Mouse (Mus musculus): Measurements from ENCODE around the gene Leng8. TPM values are rescaled to one million over a fixed set of nuclear protein-coding genes. Genes with fewer than 3 reads are reported as not detected.
A peak's percentile ranks its signal among the peaks of the same experiment; 100 is the strongest.

The Leng8 gene
- polyA plus RNA-seq, 1 experiment = 225 TPM

DNA sequence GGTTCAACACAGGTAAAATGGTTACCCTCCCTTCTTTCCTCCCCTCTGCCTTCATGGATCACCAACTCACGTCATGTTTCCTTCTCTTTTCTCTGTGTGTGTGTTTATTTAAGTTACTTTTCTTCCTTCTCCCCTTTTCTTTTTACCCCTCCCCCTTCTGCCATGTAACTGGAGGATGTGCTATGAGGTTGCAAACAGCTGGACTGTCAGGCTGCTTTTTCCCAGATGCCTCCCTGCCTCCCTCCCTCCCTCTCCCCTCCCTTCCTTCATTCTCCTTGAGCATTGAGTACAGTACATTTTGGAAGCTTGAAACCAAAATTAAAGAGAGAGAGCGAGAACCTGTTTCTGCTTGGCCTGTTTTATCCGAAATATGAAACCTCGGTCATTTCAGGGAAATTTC is 11.0 kb downstream of the Leng8 start:
- 60% methylated on average over 4 of the region's 4 CpGs for WGBS
- Histone ChIP-seq H3K4me1 (ENCODE audit: control insufficient read depth, insufficient read depth, low read length) (peaks cover 9% of the 10 kb centered on the region; the same call in 1 of the 2 replicates), H3K27ac (ENCODE audit: insufficient read depth, low read depth, low read length) (no peak overlapping the region), H3K4me3 (ENCODE audit: insufficient read depth, low read depth, low read length) (no peak overlapping the region), H3K36me3 (ENCODE audit: control insufficient read depth, insufficient read depth, low read length) (no peaks in the 10 kb centered on the region), H3K27me3 (replicated peaks; ENCODE audit: control insufficient read depth, insufficient read depth, low read length) (no peaks in the 10 kb centered on the region)
- no peak for DNase-seq
- TF ChIP-seq POLR2A (IDR thresholded peaks at IDR 0.05; ENCODE audit: low read depth, low read length) (no peak), CTCF (conservative IDR thresholded peaks at IDR 0.05; ENCODE audit: insufficient read depth, insufficient read length, low read depth, low read length) (no peak)

DNA sequence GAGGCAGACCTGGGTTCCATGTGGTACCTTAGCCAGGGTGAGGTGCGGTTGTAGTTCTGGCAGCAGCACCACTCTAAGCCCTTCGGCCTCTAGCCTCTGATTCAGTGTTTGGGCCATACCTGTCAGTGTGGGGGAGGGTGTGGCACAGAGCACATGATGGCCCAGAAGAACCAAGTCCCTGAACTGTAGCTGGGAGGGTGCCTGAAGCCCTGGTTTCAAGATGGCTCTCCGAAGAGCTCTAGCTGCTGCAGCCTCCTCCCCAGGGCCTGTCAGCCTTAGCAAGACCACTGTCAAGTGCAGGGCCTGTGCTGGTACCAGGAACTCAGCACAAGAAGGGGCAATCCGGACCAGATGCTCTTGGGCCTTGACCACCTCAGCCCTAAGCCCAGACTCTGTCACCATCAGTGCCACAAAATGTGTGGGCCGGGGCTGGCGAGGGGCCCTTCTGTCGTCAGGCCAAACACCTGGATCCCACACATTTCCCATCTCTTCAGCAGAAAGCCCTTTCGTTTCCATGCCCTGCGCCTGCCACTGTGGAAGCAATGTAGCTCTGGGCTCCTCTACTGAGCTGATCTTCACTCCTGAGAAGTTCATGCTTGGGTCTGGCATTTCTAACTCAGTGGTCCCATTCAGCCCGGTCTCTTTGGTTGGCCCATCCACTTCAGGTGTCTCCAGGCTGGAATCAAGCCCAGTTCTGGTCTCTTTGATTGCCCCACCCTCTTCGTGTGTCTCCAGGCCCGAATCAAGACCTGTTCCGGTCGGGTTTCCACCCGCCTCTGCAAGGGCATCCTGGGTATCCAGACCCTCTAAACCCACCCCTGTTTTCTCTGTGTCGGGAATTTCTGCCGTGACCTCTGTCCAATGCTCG is 11.7 kb downstream of the Leng8 start:
- WGBS = 22% methylated on average over 18 of the region's 18 CpGs
- no peaks in the 10 kb centered on the region for H3K36me3 ChIP-seq (ENCODE audit: control insufficient read depth, insufficient read depth, low read length)
- peak overlapping the region; percentile 64 for H3K4me3 ChIP-seq (ENCODE audit: insufficient read depth, low read depth, low read length)
- no peaks in the 10 kb centered on the region for H3K27me3 ChIP-seq (replicated peaks; ENCODE audit: control insufficient read depth, insufficient read depth, low read length)
- no peak for DNase-seq
- H3K27ac ChIP-seq (ENCODE audit: insufficient read depth, low read depth, low read length) = peak overlapping the region; percentile 98
- peaks cover 9% of the 10 kb centered on the region; the same call in 1 of the 2 replicates for H3K4me1 ChIP-seq (ENCODE audit: control insufficient read depth, insufficient read depth, low read length)
- TF ChIP-seq CTCF (conservative IDR thresholded peaks at IDR 0.05; ENCODE audit: insufficient read depth, insufficient read length, low read depth, low read length) (no peak), POLR2A (IDR thresholded peaks at IDR 0.05; ENCODE audit: low read depth, low read length) (peak; percentile 16)

DNA sequence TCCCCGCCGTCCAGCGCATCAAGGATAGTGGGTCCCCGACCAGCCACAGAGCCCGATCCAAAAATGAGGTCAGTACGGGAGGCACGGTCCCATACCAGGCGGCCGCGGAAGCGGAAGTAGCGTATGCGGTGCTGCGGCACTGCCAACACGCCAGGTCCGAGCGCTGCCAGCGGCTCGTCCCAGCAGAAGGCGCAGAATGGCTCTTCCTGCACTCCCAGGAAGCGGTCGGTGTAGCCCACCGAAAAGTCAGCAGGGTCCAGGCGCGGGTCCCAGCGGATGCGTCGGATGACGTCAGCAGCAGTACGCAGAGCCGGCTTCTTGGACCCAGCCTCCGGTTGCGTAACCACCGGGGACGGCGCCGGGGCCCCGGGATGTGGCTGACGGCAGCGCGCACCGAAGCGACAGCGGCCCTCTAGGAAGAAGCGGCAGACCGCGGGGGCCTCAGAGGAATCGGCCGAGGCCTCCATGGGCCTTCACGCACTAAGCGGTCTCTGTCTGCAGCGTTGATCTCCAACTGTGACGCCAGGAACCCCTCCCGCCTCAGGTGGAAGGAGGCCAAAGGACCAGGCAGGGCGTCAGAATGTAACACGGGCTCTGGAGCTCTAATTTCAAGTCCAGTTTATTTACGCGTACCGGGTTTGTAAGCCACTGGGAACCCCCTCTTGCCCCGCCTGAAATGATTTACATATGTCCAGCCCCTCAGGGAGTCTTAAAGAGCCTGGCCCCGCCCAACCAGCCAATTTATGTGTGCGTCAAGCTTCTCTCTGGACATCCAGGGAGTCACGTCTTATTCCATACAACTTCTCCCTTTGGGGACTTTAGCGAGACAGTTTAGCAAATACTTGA is 12.6 kb downstream of the Leng8 start:
- WGBS = under 1% methylated on average over 64 of the region's 64 CpGs

DNA sequence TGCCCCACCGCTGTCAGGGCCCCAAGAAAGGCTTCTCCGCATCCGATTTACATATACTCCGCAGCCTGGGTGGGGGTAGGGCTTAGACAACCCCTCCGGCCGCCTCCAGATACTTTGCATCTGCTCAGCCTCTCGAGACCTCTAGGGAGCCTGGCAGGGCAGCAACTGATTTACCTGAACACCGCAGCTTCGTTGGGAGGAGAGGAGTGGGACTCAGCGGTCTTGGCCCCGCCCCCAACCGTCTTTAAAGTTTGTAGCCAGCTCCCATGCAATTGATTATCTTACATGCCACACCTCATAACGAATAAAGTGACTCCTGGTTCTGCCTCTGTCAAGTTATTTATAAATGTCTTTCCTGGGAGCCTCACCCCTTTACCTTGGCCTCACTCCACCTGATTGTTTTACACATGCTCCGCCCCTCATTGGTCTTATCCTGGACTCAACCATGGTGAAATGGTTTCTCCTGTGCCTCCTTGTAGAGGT is 13.3 kb downstream of the Leng8 start, which contains the start of gene Leng9:
Gene Leng9, minus strand, starts transcription at position 316 of the 483 bp plus-strand sequence.
- H3K4me3 ChIP-seq (ENCODE audit: insufficient read depth, low read depth, low read length) = peak within 1 kb of the TSS; percentile 64
- H3K36me3 ChIP-seq (ENCODE audit: control insufficient read depth, insufficient read depth, low read length) = no peaks in the 10 kb centered on the region
- 3% methylated on average over 14 of the region's 14 CpGs for WGBS
- no peaks in the 10 kb centered on the region for H3K27me3 ChIP-seq (replicated peaks; ENCODE audit: control insufficient read depth, insufficient read depth, low read length)
- DNase-seq = peak; percentile 60
- peak within 1 kb of the TSS; percentile 98 for H3K27ac ChIP-seq (ENCODE audit: insufficient read depth, low read depth, low read length)
- peaks cover 9% of the 10 kb centered on the region; the same call in 1 of the 2 replicates for H3K4me1 ChIP-seq (ENCODE audit: control insufficient read depth, insufficient read depth, low read length)
- TF ChIP-seq POLR2A (IDR thresholded peaks at IDR 0.05; ENCODE audit: low read depth, low read length) (no peak), CTCF (conservative IDR thresholded peaks at IDR 0.05; ENCODE audit: insufficient read depth, insufficient read length, low read depth, low read length) (no peak)

More for the DNA sequence above, 12.6 kb downstream of the Leng8 start:
- Histone ChIP-seq H3K36me3 (ENCODE audit: control insufficient read depth, insufficient read depth, low read length) (no peaks in the 10 kb centered on the region), H3K27ac (ENCODE audit: insufficient read depth, low read depth, low read length) (peak overlapping the region; percentile 98), H3K27me3 (replicated peaks; ENCODE audit: control insufficient read depth, insufficient read depth, low read length) (no peaks in the 10 kb centered on the region), H3K4me3 (ENCODE audit: insufficient read depth, low read depth, low read length) (peak overlapping the region; percentile 64), H3K4me1 (ENCODE audit: control insufficient read depth, insufficient read depth, low read length) (peaks cover 9% of the 10 kb centered on the region; the same call in 1 of the 2 replicates)
- TF ChIP-seq POLR2A (IDR thresholded peaks at IDR 0.05; ENCODE audit: low read depth, low read length) (peak; percentile 40), CTCF (conservative IDR thresholded peaks at IDR 0.05; ENCODE audit: insufficient read depth, insufficient read length, low read depth, low read length) (no peak)
- DNase-seq = peak; percentile 87

DNA sequence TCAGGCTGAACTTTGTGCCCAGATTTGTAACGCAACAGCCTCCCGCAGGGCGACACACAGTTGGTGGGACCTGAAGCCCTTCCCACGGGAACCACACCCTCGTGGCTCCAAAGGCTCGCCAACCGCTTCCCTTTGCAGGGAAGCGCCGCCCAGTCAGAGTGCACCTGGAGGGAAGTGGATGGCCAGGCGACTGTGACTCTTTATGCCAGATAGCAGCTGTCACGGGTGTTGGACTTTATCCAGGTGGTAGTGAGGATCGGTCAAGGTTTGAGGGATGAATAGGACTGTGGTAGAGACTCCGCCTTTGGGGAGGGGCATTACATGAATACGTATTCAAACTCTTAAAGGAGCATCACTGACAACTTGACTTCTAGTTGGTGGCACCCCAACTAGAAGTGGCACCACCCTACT is 14.0 kb downstream of the Leng8 start:
- Histone ChIP-seq H3K4me1 (ENCODE audit: control insufficient read depth, insufficient read depth, low read length) (peaks cover 9% of the 10 kb centered on the region; the same call in 1 of the 2 replicates), H3K36me3 (ENCODE audit: control insufficient read depth, insufficient read depth, low read length) (no peaks in the 10 kb centered on the region), H3K27me3 (replicated peaks; ENCODE audit: control insufficient read depth, insufficient read depth, low read length) (no peaks in the 10 kb centered on the region), H3K4me3 (ENCODE audit: insufficient read depth, low read depth, low read length) (peak overlapping the region; percentile 64), H3K27ac (ENCODE audit: insufficient read depth, low read depth, low read length) (peak overlapping the region; percentile 98; the same call in 1 of the 2 replicates)
- DNase-seq = peak; percentile 93
- WGBS = 17% methylated on average over 14 of the region's 14 CpGs
- TF ChIP-seq CTCF (conservative IDR thresholded peaks at IDR 0.05; ENCODE audit: insufficient read depth, insufficient read length, low read depth, low read length) (no peak), POLR2A (IDR thresholded peaks at IDR 0.05; ENCODE audit: low read depth, low read length) (no peak)

DNA sequence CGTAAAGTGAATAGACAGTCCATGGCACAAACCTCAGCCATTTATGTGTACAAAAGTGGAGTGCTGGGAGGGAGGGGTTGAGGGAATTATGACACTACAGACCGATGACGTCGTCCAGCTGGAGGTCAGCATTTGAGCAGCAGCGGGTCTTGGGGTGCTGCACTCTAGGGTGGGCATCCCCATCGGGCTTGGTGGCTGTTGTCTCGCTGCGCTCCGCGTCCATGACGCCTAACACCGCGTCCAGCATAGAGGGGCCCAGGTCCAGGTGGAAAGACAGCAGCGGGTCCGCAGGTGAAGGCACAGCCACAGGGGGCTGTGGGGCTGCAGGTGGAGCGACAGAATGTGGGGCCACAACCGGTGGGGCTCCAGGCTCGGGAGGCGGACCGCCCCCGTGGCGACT is 14.4 kb downstream of the Leng8 start:
- peaks cover 9% of the 10 kb centered on the region; the same call in 1 of the 2 replicates for H3K4me1 ChIP-seq (ENCODE audit: control insufficient read depth, insufficient read depth, low read length)
- TF ChIP-seq CTCF (conservative IDR thresholded peaks at IDR 0.05; ENCODE audit: insufficient read depth, insufficient read length, low read depth, low read length) = no peak
- no peak for TF ChIP-seq POLR2A (IDR thresholded peaks at IDR 0.05; ENCODE audit: low read depth, low read length)
- 44% methylated on average over 22 of the region's 22 CpGs for WGBS
- H3K27me3 ChIP-seq (replicated peaks; ENCODE audit: control insufficient read depth, insufficient read depth, low read length) = no peaks in the 10 kb centered on the region
- H3K27ac ChIP-seq (ENCODE audit: insufficient read depth, low read depth, low read length) = no peak overlapping the region
- no peak for DNase-seq
- H3K4me3 ChIP-seq (ENCODE audit: insufficient read depth, low read depth, low read length) = no peak overlapping the region
- no peaks in the 10 kb centered on the region for H3K36me3 ChIP-seq (ENCODE audit: control insufficient read depth, insufficient read depth, low read length)

All from kidney, adult 2 months (tissue).